Mouse (Mus musculus) MEL (cell line): ENCODE measurements around the gene Pbx4. TPM values are rescaled to one million over a fixed set of nuclear protein-coding genes. Genes with fewer than 3 reads are reported as not detected.

Experiments
- DNase-seq: peaks from one replicate; pipeline ENCODE4 v3.0.0; 2011; ENCODE audit warnings: low read depth, low spot score
- H3K27ac ChIP-seq: 2 replicates; pipeline ENCODE4 v1.5.1; 2012; ENCODE audit warnings: low read depth, mild to moderate bottlenecking, control low read depth, low read length, moderate library complexity; ENCODE audit not compliant: control insufficient read depth
- H3K27me3 ChIP-seq, 2 experiments: fragments of 150-350 bp in 1 of 2; sonication (generic) in 1 of 2; 2 replicates each; pipeline ENCODE4 v1.6.1; 2012; ENCODE audit warnings: low read length in 2 of 2, mild to moderate bottlenecking in 2 of 2, improper control_type of control experiment in 1 of 2, moderate library complexity in 1 of 2; ENCODE audit not compliant: insufficient read depth in 2 of 2, control insufficient read depth in 1 of 2
- H3K36me3 ChIP-seq, 2 experiments: 2 replicates each; pipeline ENCODE4 v1.6.1; 2012 to 2014; ENCODE audit warnings: low read length in 2 of 2, improper control_type of control experiment in 1 of 2, inconsistent platforms in 1 of 2, mild to moderate bottlenecking in 1 of 2; ENCODE audit not compliant: insufficient read depth in 2 of 2, control insufficient read depth in 1 of 2
- H3K4me1 ChIP-seq, 2 experiments: fragments of 150-350 bp in 1 of 2; sonication (generic) in 1 of 2; 2 replicates each; pipeline ENCODE4 v1.6.1; 2012; ENCODE audit warnings: low read length in 2 of 2, improper control_type of control experiment in 1 of 2, mild to moderate bottlenecking in 1 of 2; ENCODE audit not compliant: insufficient read depth in 2 of 2, control insufficient read depth in 1 of 2
- H3K4me3 ChIP-seq, 2 experiments: fragments of 150-350 bp in 1 of 2; sonication (generic) in 1 of 2; 2 replicates each; pipeline ENCODE4 v1.5.1; 2012; ENCODE audit warnings: low read depth in 2 of 2, low read length in 2 of 2, mild to moderate bottlenecking in 2 of 2, moderate library complexity in 2 of 2, control low read depth in 1 of 2, improper control_type of control experiment in 1 of 2; ENCODE audit not compliant: control insufficient read depth in 1 of 2, insufficient read depth in 1 of 2
- H3K79me2 ChIP-seq: 2 replicates; pipeline ENCODE4 v1.6.1; 2012; ENCODE audit warnings: mild to moderate bottlenecking, low read length, moderate library complexity; ENCODE audit not compliant: control insufficient read depth, poor library complexity, insufficient read depth
- H3K9ac ChIP-seq: 2 replicates; pipeline ENCODE4 v1.6.1; 2012; ENCODE audit warnings: low read depth, mild to moderate bottlenecking, control low read depth, low read length, moderate library complexity; ENCODE audit not compliant: control insufficient read depth, poor library complexity, severe bottlenecking
- H3K9me3 ChIP-seq: fragments of 150-350 bp; sonication (generic); replicated peaks from 2 replicates; pipeline ENCODE4 v1.6.1; 2012; ENCODE audit warnings: mild to moderate bottlenecking, low read length, improper control_type of control experiment, moderate library complexity; ENCODE audit not compliant: insufficient read depth
- BHLHE40 ChIP-seq: IDR thresholded peaks from 2 replicates; pipeline ENCODE4 v1.6.1; 2012; ENCODE audit warnings: low read depth, mild to moderate bottlenecking, inconsistent platforms, low read length, improper control_type of control experiment, borderline replicate concordance
- CHD2 ChIP-seq: IDR thresholded peaks from 2 replicates; pipeline ENCODE4 v1.6.1; 2011; ENCODE audit warnings: low read length, improper control_type of control experiment
- CTCF ChIP-seq, 3 experiments: IDR thresholded peaks in 2 of 3; conservative IDR thresholded peaks in 1 of 3; 2 replicates each; pipeline ENCODE4 v1.5.1; 2011 to 2012; ENCODE audit warnings: low read length in 3 of 3, low read depth in 2 of 3, mild to moderate bottlenecking in 2 of 3, improper control_type of control experiment in 1 of 3, inconsistent platforms in 1 of 3, mixed read lengths in 1 of 3, moderate library complexity in 1 of 3; ENCODE audit not compliant: control insufficient read depth in 1 of 3, insufficient read depth in 1 of 3, poor library complexity in 1 of 3, severe bottlenecking in 1 of 3
- ELF1 ChIP-seq: IDR thresholded peaks from 2 replicates; pipeline ENCODE4 v1.6.1; 2014; ENCODE audit warnings: low read depth, mild to moderate bottlenecking, inconsistent platforms, low read length, improper control_type of control experiment, moderate library complexity
- EP300 ChIP-seq, 2 experiments: IDR thresholded peaks; 2 replicates each; pipeline ENCODE4 v1.6.1; 2011; ENCODE audit warnings: improper control_type of control experiment in 2 of 2, low read length in 2 of 2, low read depth in 1 of 2, mild to moderate bottlenecking in 1 of 2
- ETS1 ChIP-seq: IDR thresholded peaks from 2 replicates; pipeline ENCODE4 v1.6.1; 2012; ENCODE audit warnings: low read depth, mild to moderate bottlenecking, inconsistent platforms, low read length, improper control_type of control experiment, moderate library complexity
- KAT2A ChIP-seq: conservative IDR thresholded peaks from 2 replicates; pipeline ENCODE4 v1.6.1; 2012; ENCODE audit warnings: low read depth, low read length, improper control_type of control experiment, inconsistent platforms
- MAFK ChIP-seq: IDR thresholded peaks from 2 replicates; pipeline ENCODE4 v1.6.1; 2011; ENCODE audit warnings: low read depth, mild to moderate bottlenecking, low read length, improper control_type of control experiment, borderline replicate concordance
- MEF2A ChIP-seq: IDR thresholded peaks from 2 replicates; pipeline ENCODE4 v1.6.1; 2014; ENCODE audit warnings: low read depth, mild to moderate bottlenecking, inconsistent platforms, low read length, improper control_type of control experiment; ENCODE audit not compliant: poor library complexity, insufficient replicate concordance, severe bottlenecking; ENCODE audit errors: extremely low read depth
- POLR2A ChIP-seq, 2 experiments: IDR thresholded peaks; 2 replicates each; pipeline ENCODE4 v1.6.1; 2011 to 2012; ENCODE audit warnings: low read length in 2 of 2, mild to moderate bottlenecking in 2 of 2, control low read depth in 1 of 2, improper control_type of control experiment in 1 of 2, low read depth in 1 of 2, moderate library complexity in 1 of 2; ENCODE audit not compliant: control insufficient read depth in 1 of 2, insufficient read depth in 1 of 2, poor library complexity in 1 of 2
- POLR2AphosphoS5 ChIP-seq: IDR thresholded peaks from 2 replicates; pipeline ENCODE4 v1.6.1; 2012; ENCODE audit warnings: low read depth, borderline replicate concordance, mild to moderate bottlenecking, inconsistent platforms, low read length, moderate library complexity, mixed read lengths
- UBTF ChIP-seq: IDR thresholded peaks from 2 replicates; pipeline ENCODE4 v1.6.1; 2012; ENCODE audit warnings: low read depth, mild to moderate bottlenecking, inconsistent platforms, low read length, improper control_type of control experiment, moderate library complexity, borderline replicate concordance; ENCODE audit not compliant: insufficient read depth
- ZC3H11A ChIP-seq: IDR thresholded peaks from 2 replicates; pipeline ENCODE4 v1.6.1; 2012; ENCODE audit warnings: low read depth, mild to moderate bottlenecking, inconsistent platforms, low read length, improper control_type of control experiment
- ZMIZ1 ChIP-seq: IDR thresholded peaks from 2 replicates; pipeline ENCODE4 v1.6.1; 2012; ENCODE audit warnings: low read depth, mild to moderate bottlenecking, inconsistent platforms, low read length, improper control_type of control experiment, moderate library complexity
- polyA plus RNA-seq, 2 experiments: library from polyadenylated mRNA; stranded (reverse) in 1 of 2; unstranded in 1 of 2; fragments of >175 nt in 1 of 2; fragments of >200 nt in 1 of 2; gene quantifications; 2 replicates each; pipeline versions ENCODE4 v1.2.1 to v1.2.4; 2012; ENCODE audit warnings: low replicate concordance in 2 of 2, low read depth in 1 of 2; ENCODE audit not compliant: insufficient read length in 2 of 2, insufficient read depth in 1 of 2, missing spikeins in 1 of 2
- total RNA-seq: library from RNA; depleted of rRNA; stranded (reverse); fragments of 300-350 nt; gene quantifications from 2 replicates; pipeline ENCODE4 v1.2.3, GENCODE M21; 2012

The Pbx4 gene
- total and polyA plus RNA-seq, 3 experiments: 9.3 to 15.6 TPM; not detected in 1

- no peaks in the 10 kb centered on the region; a peak in 1 of 4 replicates for H3K36me3 ChIP-seq
- H3K27me3 ChIP-seq: no peaks in the 10 kb centered on the region
- peak overlapping the region; percentile 26 to 30; a peak in 3 of 4 replicates for H3K4me3 ChIP-seq
- peak overlapping the region; percentile 55 for H3K9ac ChIP-seq
- no peaks in the 10 kb centered on the region for H3K9me3 ChIP-seq
- H3K79me2 ChIP-seq: no peaks in the 10 kb centered on the region; the same call in 1 of the 2 replicates
- peak; percentile 43 for DNase-seq
- H3K27ac ChIP-seq: peak overlapping the region; percentile 16; the same call in 1 of the 2 replicates
- 0 out of 4 replicates have a peak, but pooled peaks cover 0 to 2% of the 10 kb centered on the region in 2 experiments for H3K4me1 ChIP-seq
- TF ChIP-seq ZC3H11A (no peak), POLR2A (IDR thresholded peaks at IDR 0.05; ENCODE audit: control insufficient read depth in 1 of 2, insufficient read depth in 1 of 2, low read depth in 1 of 2, low read length in 2 of 2, poor library complexity in 1 of 2) (0 out of 4 replicates have a peak, but pooled peaks of 1 of the 2 experiments have one; percentile 21), BHLHE40 (0 out of 2 replicates have a peak, but pooled peaks have one; percentile 9)
Observed at GRCm38 (mm10) chr8:69821971-69822385, 10.3 kb upstream of the Pbx4 start.

DNA sequence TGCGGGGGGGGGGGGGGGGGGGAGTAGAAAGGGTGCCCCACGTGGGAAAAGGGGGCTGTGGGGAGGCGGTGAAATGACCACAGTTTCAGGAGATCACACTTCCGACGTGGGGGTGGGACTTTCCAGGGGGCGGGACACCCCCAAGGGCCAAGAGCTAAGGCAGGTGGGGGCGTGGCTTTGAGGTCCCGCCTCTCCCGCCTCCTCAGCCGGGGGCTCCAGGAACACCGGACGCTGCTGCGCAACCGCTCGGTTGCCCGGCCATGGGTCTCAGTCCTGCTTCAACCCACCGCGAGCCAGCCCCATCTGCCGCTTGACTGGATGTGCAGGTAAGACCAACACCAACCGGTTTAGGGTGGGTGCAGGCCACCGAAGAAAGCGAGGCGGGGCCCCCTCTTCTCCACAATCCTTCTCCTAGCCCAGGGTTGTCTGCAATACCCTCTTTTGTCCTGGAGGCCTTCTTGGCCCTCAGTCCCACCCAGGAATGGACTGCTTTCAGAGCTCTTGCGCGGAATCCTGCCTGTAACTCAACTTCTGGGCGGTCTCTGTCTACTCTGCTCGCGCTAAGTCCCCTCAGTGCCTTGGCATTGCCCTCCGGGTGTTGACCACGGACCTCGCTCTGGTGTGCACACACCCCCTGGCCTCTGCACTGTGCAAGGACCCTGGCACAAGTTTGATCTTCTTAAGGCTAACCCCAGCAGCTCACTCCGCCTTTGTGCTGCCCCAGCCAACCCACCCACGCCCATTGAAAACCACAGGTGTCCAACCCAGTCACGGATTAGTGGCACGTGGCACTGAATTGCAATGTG is 9.7 kb upstream of the Pbx4 start, which contains the start of gene Lpar2:
Gene Lpar2 (plus strand): TSS at position 44 of the 806 bp plus-strand sequence.
- H3K9ac ChIP-seq: peak within 1 kb of the TSS; percentile 55
- peak within 1 kb of the TSS; percentile 16; the same call in 1 of the 2 replicates for H3K27ac ChIP-seq
- 0 out of 4 replicates have a peak, but pooled peaks cover 0 to 2% of the 10 kb centered on the region in 2 experiments for H3K4me1 ChIP-seq
- no peaks in the 10 kb centered on the region for H3K27me3 ChIP-seq
- DNase-seq: peak; percentile 49
- TF ChIP-seq ELF1 (no peak), CHD2 (no peak), MAFK (no peak), ETS1 (no peak), ZMIZ1 (no peak), POLR2AphosphoS5 (no peak), CTCF (IDR thresholded peaks at IDR 0.05 in 2 of 3, conservative IDR thresholded peaks at IDR 0.05 in 1 of 3; ENCODE audit: control insufficient read depth in 1 of 3, insufficient read depth in 1 of 3, low read depth in 2 of 3, low read length in 3 of 3, poor library complexity in 1 of 3, severe bottlenecking in 1 of 3) (no peak), UBTF (no peak), EP300 (IDR thresholded peaks at IDR 0.05; ENCODE audit: low read depth in 1 of 2, low read length in 2 of 2) (no peak), MEF2A (no peak), KAT2A (no peak), ZC3H11A (no peak)
- no peaks in the 10 kb centered on the region for H3K9me3 ChIP-seq
- H3K4me3 ChIP-seq: peak within 1 kb of the TSS; percentile 45 to 60
- H3K36me3 ChIP-seq: no peaks in the 10 kb centered on the region; a peak in 1 of 4 replicates
- H3K79me2 ChIP-seq: no peaks in the 10 kb centered on the region; the same call in 1 of the 2 replicates
